ENCODE assay signal across 13 mouse cellular contexts in the genomic region with DNA sequence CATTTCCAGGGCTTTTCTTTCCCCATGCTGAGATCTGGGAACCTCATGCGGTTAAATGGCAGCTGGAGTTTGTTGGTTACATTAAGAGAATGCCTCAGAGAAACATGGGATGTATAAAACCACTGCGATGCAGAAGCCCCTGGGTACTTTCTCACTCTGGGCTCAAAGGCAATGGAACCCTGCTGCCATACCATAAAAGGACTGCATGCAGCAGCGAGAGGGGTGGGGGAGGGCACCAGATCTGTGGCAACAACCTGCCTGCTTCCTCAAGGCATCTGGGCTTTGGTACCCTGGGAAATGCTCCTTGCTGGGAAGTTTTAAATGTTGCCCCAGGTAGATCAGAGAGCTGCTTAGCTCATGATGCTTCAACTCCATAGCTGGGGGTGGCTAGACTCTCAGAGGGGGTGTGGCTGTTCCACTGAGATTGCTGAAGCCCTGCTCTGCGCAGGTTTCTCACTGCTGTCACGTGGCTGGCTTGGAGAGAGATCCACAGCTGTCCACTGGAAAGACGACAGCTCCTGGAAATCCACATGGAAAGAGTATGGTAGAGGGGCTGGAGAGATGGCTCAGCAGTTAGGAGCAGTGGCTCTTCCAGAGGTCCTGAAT.
DNase-seq lines count a peak whose midpoint lies in the region; ATAC-seq lines count a peak whose summit lies in the region.
"Had no signal": no experiment of that assay in that cellular context is flagged by ENCODE, and none has a peak within 500 bp of the region (broad histone marks: within the 10 kb centered on the region; RNA-seq: fewer than 3 reads in every experiment).

No protein-coding gene starts in this region.

- no peak for ATAC-seq in neural tube, embryonic 12.5 days (ENCODE audit: low FRiP score, low read depth)
- no peak for ATAC-seq in CD4-positive, CD25-positive, alpha-beta regulatory T cell, adult 4 months

- DNase-seq in heart, embryonic 10.5 days (ENCODE audit: low spot score), result no peak
- DNase-seq in heart, postnatal 10 days, result no peak
- peak; percentile 12 for DNase-seq in R1 (ENCODE audit: low read depth, low spot score)
- peak; percentile 46 for DNase-seq in forelimb bud, embryonic 11.5 days (ENCODE audit: low read depth, low spot score)
- no peak for DNase-seq in layer of hippocampus, postnatal 25 days (ENCODE audit: extremely low spot score in 1 of 2, low spot score in 1 of 2)
- DNase-seq in gastrocnemius, postnatal 14 days, result no peak
- DNase-seq: B cell, adult 2 months; cerebellum, postnatal 25 days; gastrocnemius, postnatal 10 days; kidney, adult 2 months; thymus, adult 18-20 months had no signal

- no peak overlapping the region for H3K9ac ChIP-seq in neural tube, embryonic 12.5 days

- intact Hi-C loops in heart, postnatal 10 days (cut with DNase I), result no loop called here
- intact Hi-C loops in gastrocnemius, postnatal 14 days (cut with DNase I; ENCODE audit: low total_unique reads), result no loop called here

- H3K36me3 ChIP-seq in heart, embryonic 10.5 days, result no peaks in the 10 kb centered on the region
- no peaks in the 10 kb centered on the region for H3K36me3 ChIP-seq in neural tube, embryonic 12.5 days

- H3K9me3 ChIP-seq in heart, embryonic 10.5 days, result no peaks in the 10 kb centered on the region
- H3K9me3 ChIP-seq in neural tube, embryonic 12.5 days, result no peaks in the 10 kb centered on the region

- H3K27me3 ChIP-seq in heart, embryonic 10.5 days (ENCODE audit: insufficient read depth, poor library complexity, severe bottlenecking), result 0 out of 2 replicates have a peak, but pooled peaks cover 4% of the 10 kb centered on the region
- no peaks in the 10 kb centered on the region for H3K27me3 ChIP-seq in neural tube, embryonic 12.5 days (replicated peaks)

- WGBS in heart, embryonic 10.5 days, result 16% methylated on average over 6 of the region's 6 CpGs
- 23% methylated on average over 6 of the region's 6 CpGs for WGBS in neural tube, embryonic 12.5 days

- H3K4me3 ChIP-seq in heart, embryonic 10.5 days, result 0 out of 2 replicates have a peak overlapping the region, but pooled peaks have one; percentile 1
- H3K4me3 ChIP-seq in neural tube, embryonic 12.5 days, result no peak overlapping the region

- H3K4me1 ChIP-seq in heart, embryonic 10.5 days, result peaks cover 15% of the 10 kb centered on the region; the same call in 1 of the 2 replicates
- H3K4me1 ChIP-seq in neural tube, embryonic 12.5 days, result peaks cover 9% of the 10 kb centered on the region

- H3K4me2 ChIP-seq in neural tube, embryonic 12.5 days (replicated peaks), result peak overlapping the region; percentile 26; the same call in 1 of the 2 replicates

- peak overlapping the region; percentile 72 for H3K27ac ChIP-seq in heart, embryonic 10.5 days
- H3K27ac ChIP-seq in neural tube, embryonic 12.5 days, result no peak overlapping the region

Comparison
In these comparisons a context has a peak if more than half of its experiments do, and no peak if none do; other contexts are left out.
1. DNase-seq: peak in R1 (single experiment) and forelimb bud, embryonic 11.5 days (single experiment); none in heart, embryonic 10.5 days (single experiment), heart, postnatal 10 days (0 of 2), layer of hippocampus, postnatal 25 days (0 of 2) and gastrocnemius, postnatal 14 days (single experiment).